Mouse (Mus musculus): ENCODE measurements around the gene Srrd. TPM values are rescaled to one million over a fixed set of nuclear protein-coding genes. Genes with fewer than 3 reads are reported as not detected.
A peak's percentile ranks its signal among the peaks of the same experiment; 100 is the strongest.

Srrd gene
- polyA plus RNA-seq, 1 experiment from 2014 or later: 36.5 TPM

DNA sequence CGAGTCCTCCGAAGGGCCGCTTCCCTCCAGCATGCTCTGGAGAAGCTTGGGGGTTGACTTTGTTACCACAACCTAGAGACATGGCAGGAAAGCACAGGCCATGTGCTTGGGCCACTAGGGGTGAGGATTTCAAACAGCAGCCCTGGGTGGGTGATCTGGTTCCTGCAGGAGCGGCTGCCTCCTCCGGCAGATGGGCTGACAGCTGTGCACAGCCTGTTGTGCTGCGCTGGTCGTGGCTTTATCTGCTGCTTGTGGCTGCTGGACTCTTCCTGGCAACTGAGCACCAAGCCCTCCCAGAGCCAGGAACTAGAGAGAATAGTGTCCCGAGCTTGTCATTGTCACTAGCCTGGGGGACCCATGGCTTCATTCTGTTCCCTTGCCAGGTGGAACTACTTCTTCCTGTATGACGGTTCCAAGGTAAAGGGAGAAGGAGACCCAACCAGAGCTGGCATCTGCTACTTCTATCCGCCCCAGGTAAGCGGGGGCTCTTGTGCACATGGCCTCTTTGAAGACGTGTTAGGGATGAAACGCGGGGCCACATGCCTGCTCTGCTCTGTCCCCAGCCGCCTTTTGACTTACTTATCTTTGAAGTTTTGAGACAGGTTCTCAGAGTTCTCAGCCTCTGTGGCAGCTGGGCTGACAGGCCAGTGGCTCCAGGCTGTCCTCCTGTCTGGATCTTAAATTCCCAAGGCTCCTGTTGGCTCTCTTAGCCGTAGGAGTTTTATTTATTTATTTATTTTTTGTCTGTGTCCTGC is 3.5 kb upstream of the Srrd start:
- Histone ChIP-seq H3K27me3 (replicated peaks; ENCODE audit: control insufficient read depth, insufficient read depth, low read length) (no peaks in the 10 kb centered on the region), H3K4me1 (replicated peaks; ENCODE audit: control insufficient read depth, insufficient read depth, low read length) (peaks cover 33% of the 10 kb centered on the region), H3K27ac (ENCODE audit: low read depth, low read length) (0 out of 2 replicates have a peak overlapping the region, but pooled peaks have one; percentile 8), H3K4me3 (ENCODE audit: low read depth, low read length) (no peak overlapping the region), H3K4me2 (peak overlapping the region; percentile 36), H3K36me3 (ENCODE audit: control insufficient read depth, insufficient read depth, low read length) (peaks cover 6% of the 10 kb centered on the region), H3K9me3 (ENCODE audit: control insufficient read depth, low read length) (no peaks in the 10 kb centered on the region), H3K9ac (ENCODE audit: low read depth, low read length) (no peak overlapping the region)
- WGBS: 64% methylated on average over 16 of the region's 16 CpGs
- ATAC-seq (replicated peaks; ENCODE audit: low FRiP score): peak; percentile 29; the same call in 1 of the 2 replicates
- no peak for DNase-seq (ENCODE audit: low spot score)

- no peak overlapping the region for H3K9ac ChIP-seq (ENCODE audit: low read depth, low read length)
- H3K4me1 ChIP-seq (replicated peaks; ENCODE audit: control insufficient read depth, insufficient read depth, low read length): peaks cover 33% of the 10 kb centered on the region
- WGBS: 76% methylated on average over 6 of the region's 6 CpGs
- H3K27me3 ChIP-seq (replicated peaks; ENCODE audit: control insufficient read depth, insufficient read depth, low read length): no peaks in the 10 kb centered on the region
- H3K4me2 ChIP-seq: peak overlapping the region; percentile 94
- H3K27ac ChIP-seq (ENCODE audit: low read depth, low read length): 0 out of 2 replicates have a peak overlapping the region, but pooled peaks have one; percentile 2
- ATAC-seq (replicated peaks; ENCODE audit: low FRiP score) (no peak), DNase-seq (ENCODE audit: low spot score) (no peak)
- H3K9me3 ChIP-seq (ENCODE audit: control insufficient read depth, low read length): no peaks in the 10 kb centered on the region
- peak overlapping the region; percentile 94; the same call in 1 of the 2 replicates for H3K4me3 ChIP-seq (ENCODE audit: low read depth, low read length)
- H3K36me3 ChIP-seq (ENCODE audit: control insufficient read depth, insufficient read depth, low read length): peaks cover 7% of the 10 kb centered on the region
Measured at GRCm38 (mm10) chr5:112344092-112344960, 1.5 kb upstream of the Srrd start.

GRCm38 (mm10) chr5:112343205-112343595 is 360 bp upstream of the Srrd start:
- ATAC-seq (replicated peaks; ENCODE audit: low FRiP score): peak; percentile 75

GRCm38 (mm10) chr5:112339215-112339614 is 3.6 kb downstream of the Srrd start:
- WGBS: 74% methylated on average over 7 of the region's 7 CpGs
- ATAC-seq (replicated peaks; ENCODE audit: low FRiP score): no peak
- H3K4me2 ChIP-seq: no peak overlapping the region

More at GRCm38 (mm10) chr5:112343205-112343595, 360 bp upstream of the Srrd start:
- no peak for DNase-seq (ENCODE audit: low spot score)
- WGBS: under 1% methylated on average over 23 of the region's 24 CpGs
- no peaks in the 10 kb centered on the region for H3K27me3 ChIP-seq (replicated peaks; ENCODE audit: control insufficient read depth, insufficient read depth, low read length)
- H3K9ac ChIP-seq (ENCODE audit: low read depth, low read length): peak overlapping the region; percentile 84
- peak overlapping the region; percentile 94 for H3K4me2 ChIP-seq
- peaks cover 33% of the 10 kb centered on the region for H3K4me1 ChIP-seq (replicated peaks; ENCODE audit: control insufficient read depth, insufficient read depth, low read length)
- peak overlapping the region; percentile 94 for H3K4me3 ChIP-seq (ENCODE audit: low read depth, low read length)
- peak overlapping the region; percentile 73 for H3K27ac ChIP-seq (ENCODE audit: low read depth, low read length)
- peaks cover 10% of the 10 kb centered on the region for H3K36me3 ChIP-seq (ENCODE audit: control insufficient read depth, insufficient read depth, low read length)
- no peaks in the 10 kb centered on the region for H3K9me3 ChIP-seq (ENCODE audit: control insufficient read depth, low read length)

DNA sequence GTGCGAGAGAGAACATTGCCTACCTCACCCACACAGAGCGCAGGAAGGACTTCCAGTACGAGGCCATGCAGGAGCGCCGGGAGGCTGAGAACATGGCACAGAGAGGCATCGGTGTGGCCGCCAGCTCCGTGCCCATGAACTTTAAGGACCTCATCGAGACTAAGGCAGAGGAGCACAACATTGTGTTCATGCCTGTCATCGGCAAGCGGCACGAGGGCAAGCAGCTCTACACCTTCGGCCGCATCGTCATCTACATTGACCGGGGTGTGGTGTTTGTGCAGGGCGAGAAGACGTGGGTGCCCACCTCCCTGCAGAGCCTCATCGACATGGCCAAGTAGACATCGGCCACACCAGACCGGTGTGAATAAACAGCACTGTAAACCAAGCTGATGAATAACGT is 5.8 kb downstream of the Srrd start:
- DNase-seq (ENCODE audit: low spot score): no peak
- peaks cover 63% of the 10 kb centered on the region for H3K36me3 ChIP-seq (ENCODE audit: control insufficient read depth, insufficient read depth, low read length)

More at GRCm38 (mm10) chr5:112339215-112339614, 3.6 kb downstream of the Srrd start:
- H3K9ac ChIP-seq (ENCODE audit: low read depth, low read length): no peak overlapping the region
- H3K9me3 ChIP-seq (ENCODE audit: control insufficient read depth, low read length): no peaks in the 10 kb centered on the region
- H3K27me3 ChIP-seq (replicated peaks; ENCODE audit: control insufficient read depth, insufficient read depth, low read length): no peaks in the 10 kb centered on the region
- no peak overlapping the region for H3K27ac ChIP-seq (ENCODE audit: low read depth, low read length)
- H3K4me1 ChIP-seq (replicated peaks; ENCODE audit: control insufficient read depth, insufficient read depth, low read length): peaks cover 13% of the 10 kb centered on the region
- peaks cover 44% of the 10 kb centered on the region for H3K36me3 ChIP-seq (ENCODE audit: control insufficient read depth, insufficient read depth, low read length)
- no peak overlapping the region for H3K4me3 ChIP-seq (ENCODE audit: low read depth, low read length)
- no peak for DNase-seq (ENCODE audit: low spot score)

DNA sequence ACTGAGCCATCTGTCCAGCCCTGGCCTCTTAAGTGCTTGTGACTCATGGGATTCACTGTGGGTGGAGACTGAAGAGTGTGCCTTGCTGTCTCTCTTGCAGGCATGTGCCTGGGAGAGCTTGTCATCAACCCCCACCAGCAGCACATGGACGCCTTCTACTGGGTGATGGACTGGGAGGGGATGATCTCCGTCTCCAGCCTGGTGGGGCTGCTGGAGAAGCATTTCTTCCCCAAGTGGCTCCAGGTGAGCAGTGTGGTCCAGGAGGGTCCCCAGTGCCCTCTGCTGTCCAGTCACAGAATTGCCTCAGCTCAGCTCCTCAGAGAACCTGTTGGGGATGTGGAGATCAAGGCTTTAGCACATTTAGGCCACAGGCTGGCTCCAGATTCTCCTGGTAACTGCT is 7.4 kb downstream of the Srrd start:
- no peak overlapping the region for H3K9ac ChIP-seq (ENCODE audit: low read depth, low read length)
- no peak overlapping the region for H3K4me3 ChIP-seq (ENCODE audit: low read depth, low read length)
- H3K27me3 ChIP-seq (replicated peaks; ENCODE audit: control insufficient read depth, insufficient read depth, low read length): no peaks in the 10 kb centered on the region
- H3K4me1 ChIP-seq (replicated peaks; ENCODE audit: control insufficient read depth, insufficient read depth, low read length): no peaks in the 10 kb centered on the region
- no peak overlapping the region for H3K27ac ChIP-seq (ENCODE audit: low read depth, low read length)
- 0 out of 2 replicates have a peak, but pooled peaks have one; percentile 33 for ATAC-seq (replicated peaks; ENCODE audit: low FRiP score)
- H3K9me3 ChIP-seq (ENCODE audit: control insufficient read depth, low read length): no peaks in the 10 kb centered on the region
- H3K4me2 ChIP-seq: no peak overlapping the region
- no peak for DNase-seq (ENCODE audit: low spot score)
- WGBS: 45% methylated on average over 2 of the region's 2 CpGs
- H3K36me3 ChIP-seq (ENCODE audit: control insufficient read depth, insufficient read depth, low read length): peaks cover 79% of the 10 kb centered on the region

More for the DNA sequence above, 5.8 kb downstream of the Srrd start:
- Histone ChIP-seq H3K9ac (ENCODE audit: low read depth, low read length) (no peak overlapping the region), H3K27ac (ENCODE audit: low read depth, low read length) (no peak overlapping the region), H3K4me3 (ENCODE audit: low read depth, low read length) (no peak overlapping the region), H3K4me2 (no peak overlapping the region), H3K9me3 (ENCODE audit: control insufficient read depth, low read length) (no peaks in the 10 kb centered on the region), H3K4me1 (replicated peaks; ENCODE audit: control insufficient read depth, insufficient read depth, low read length) (peaks cover 4% of the 10 kb centered on the region), H3K27me3 (replicated peaks; ENCODE audit: control insufficient read depth, insufficient read depth, low read length) (no peaks in the 10 kb centered on the region)
- WGBS: 93% methylated on average over 22 of the region's 22 CpGs
- no peak for ATAC-seq (replicated peaks; ENCODE audit: low FRiP score)

DNA sequence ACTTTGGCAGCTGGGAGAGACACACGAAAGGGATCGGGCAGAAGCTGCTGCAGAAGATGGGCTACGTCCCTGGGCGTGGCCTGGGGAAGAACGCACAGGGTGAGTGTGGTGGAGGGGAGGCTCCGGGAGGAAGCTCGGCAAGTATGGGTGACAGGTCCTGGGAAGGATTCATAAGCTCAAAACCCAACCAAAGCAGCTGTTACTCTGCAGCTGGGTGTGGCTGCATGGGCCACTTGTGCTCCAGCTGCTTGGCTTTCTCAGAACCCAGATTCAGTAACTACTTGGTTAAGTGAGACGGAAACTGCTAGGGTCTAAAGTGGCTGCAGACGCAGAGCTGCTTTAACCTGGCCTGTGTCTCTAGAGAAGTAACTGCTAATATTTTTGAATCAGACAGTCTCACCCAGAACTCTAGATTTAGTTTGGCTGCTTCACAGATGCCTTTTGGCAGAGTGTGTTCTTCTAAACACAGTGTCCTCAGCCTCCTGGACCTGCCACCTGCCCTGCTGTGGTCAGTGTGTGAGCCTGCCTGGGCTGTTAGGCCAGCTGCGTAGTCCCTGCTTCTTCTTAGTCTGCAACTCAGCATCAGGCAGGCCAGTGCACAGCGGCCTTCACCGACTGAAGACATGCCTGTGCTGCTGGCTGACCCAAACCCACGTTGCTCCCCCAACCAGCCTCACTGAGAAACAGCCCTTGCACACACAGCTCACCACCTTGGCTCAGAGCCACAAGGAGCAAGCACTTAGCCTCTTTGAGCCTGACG is 12.9 kb downstream of the Srrd start:
- DNase-seq (ENCODE audit: low spot score) (no peak), ATAC-seq (replicated peaks; ENCODE audit: low FRiP score) (no peak)
- H3K27me3 ChIP-seq (replicated peaks; ENCODE audit: control insufficient read depth, insufficient read depth, low read length): no peaks in the 10 kb centered on the region
- no peak overlapping the region for H3K27ac ChIP-seq (ENCODE audit: low read depth, low read length)
- H3K9me3 ChIP-seq (ENCODE audit: control insufficient read depth, low read length): no peaks in the 10 kb centered on the region
- H3K9ac ChIP-seq (ENCODE audit: low read depth, low read length): no peak overlapping the region
- peaks cover 64% of the 10 kb centered on the region for H3K36me3 ChIP-seq (ENCODE audit: control insufficient read depth, insufficient read depth, low read length)
- 93% methylated on average over 14 of the region's 14 CpGs for WGBS
- no peak overlapping the region for H3K4me3 ChIP-seq (ENCODE audit: low read depth, low read length)
- H3K4me2 ChIP-seq: no peak overlapping the region
- peaks cover 11% of the 10 kb centered on the region for H3K4me1 ChIP-seq (replicated peaks; ENCODE audit: control insufficient read depth, insufficient read depth, low read length)

DNA sequence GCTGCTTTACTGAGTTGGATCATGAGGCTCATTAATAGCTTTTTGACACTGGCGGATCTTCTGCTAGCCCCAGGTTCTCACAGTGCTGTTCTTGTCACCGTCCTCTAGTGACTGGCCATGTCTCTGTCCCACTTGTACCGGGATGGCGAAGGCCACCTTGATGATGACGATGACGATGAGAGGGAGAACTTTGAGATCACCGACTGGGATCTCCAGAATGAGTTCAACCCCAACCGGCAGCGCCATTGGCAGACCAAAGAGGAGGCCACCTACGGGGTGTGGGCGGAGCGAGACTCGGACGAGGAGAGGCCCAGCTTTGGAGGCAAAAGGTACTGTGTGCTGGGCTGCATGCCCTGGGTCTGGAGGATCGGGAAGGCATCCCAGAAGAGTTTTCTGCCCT is 15.0 kb downstream of the Srrd start:
- Histone ChIP-seq H3K4me1 (replicated peaks; ENCODE audit: control insufficient read depth, insufficient read depth, low read length) (peaks cover 18% of the 10 kb centered on the region), H3K4me2 (no peak overlapping the region), H3K9ac (ENCODE audit: low read depth, low read length) (no peak overlapping the region), H3K9me3 (ENCODE audit: control insufficient read depth, low read length) (no peaks in the 10 kb centered on the region), H3K27ac (ENCODE audit: low read depth, low read length) (no peak overlapping the region), H3K4me3 (ENCODE audit: low read depth, low read length) (no peak overlapping the region), H3K27me3 (replicated peaks; ENCODE audit: control insufficient read depth, insufficient read depth, low read length) (no peaks in the 10 kb centered on the region), H3K36me3 (ENCODE audit: control insufficient read depth, insufficient read depth, low read length) (peaks cover 42% of the 10 kb centered on the region)
- WGBS: 94% methylated on average over 15 of the region's 15 CpGs
- ATAC-seq (replicated peaks; ENCODE audit: low FRiP score): no peak
- no peak for DNase-seq (ENCODE audit: low spot score)

Data from liver, embryonic 11.5 days (tissue).